Mouse (Mus musculus) forebrain, embryonic 14.5 days (tissue): ENCODE measurements around the gene Tmem184b. TPM values are rescaled to one million over a fixed set of nuclear protein-coding genes. Genes with fewer than 3 reads are reported as not detected.

Experiments used
- microRNA counts: library from miRNA; unstranded; fragments of <30 nt; microRNA quantifications from one replicate; lab custom pipeline; 2016
- microRNA-seq: library from miRNA; unstranded; fragments of <30 nt; microRNA quantifications from one replicate; pipeline ENCODE4, GENCODE M21; 2016
- polyA plus RNA-seq: library from polyadenylated mRNA; unstranded; fragments of >200 nt; fragmentation: Nextera tagmentation; extraction: Ambion mirVana; gene quantifications from 2 replicates; pipeline ENCODE4 v1.2.1, GENCODE M21; 2014

The Tmem184b gene
- polyA plus RNA-seq, 1 experiment from 2014 or later: 20.3 TPM

MicroRNAs within 50 kb of the gene (microRNA counts, 519-probe panel; counts per million panel counts)
- microRNA mmu-miR-1943 (lab: Ali Mortazavi, UCI): not detected

Small RNA genes within 50 kb of the gene (microRNA-seq; reads per million reads assigned to microRNA genes)
- 1.1 reads per million for gene Mir1943

Other genes with a start within 250 kb of the Tmem184b start
- gene Sox10, start 238.3 kb downstream of the Tmem184b start, polyA plus RNA-seq: 0.89 and 1.9 TPM in 2 replicates
- gene Pick1, start 174.4 kb downstream of the Tmem184b start, polyA plus RNA-seq: 36.9 and 45.3 TPM in 2 replicates
- 0.69 and 0.98 TPM in 2 replicates for gene Gm49486, start 174.2 kb downstream of the Tmem184b start, polyA plus RNA-seq
- gene Slc16a8, start 148.8 kb downstream of the Tmem184b start, polyA plus RNA-seq: 0.60 and 0.83 TPM in 2 replicates
- 1.4 and 2.6 TPM in 2 replicates for gene Baiap2l2, start 118.0 kb downstream of the Tmem184b start, polyA plus RNA-seq
- gene Pla2g6, start 75.2 kb downstream of the Tmem184b start, polyA plus RNA-seq: 14.0 and 18.9 TPM in 2 replicates
- 0.72 and 1.6 TPM in 2 replicates for gene Maff, start 56.9 kb downstream of the Tmem184b start, polyA plus RNA-seq
- gene Csnk1e, start 52.0 kb upstream of the Tmem184b start, polyA plus RNA-seq: 114 and 158 TPM in 2 replicates
- gene Kcnj4, start 101.7 kb upstream of the Tmem184b start, polyA plus RNA-seq: 0.18 TPM in 1 of 2 replicates, not detected in the other
- 6.8 and 8.4 TPM in 2 replicates for gene Kdelr3, start 112.8 kb upstream of the Tmem184b start, polyA plus RNA-seq
- 88.7 and 97.1 TPM in 2 replicates for gene Ddx17, start 143.2 kb upstream of the Tmem184b start, polyA plus RNA-seq
- gene Dmc1, start 201.5 kb upstream of the Tmem184b start, polyA plus RNA-seq: 0.43 and 0.74 TPM in 2 replicates